Mouse (Mus musculus): ENCODE data around the gene Zbp1. TPM values are rescaled to one million over a fixed set of nuclear protein-coding genes. Genes with fewer than 3 reads are reported as not detected.

Gene Zbp1
- polyA plus RNA-seq, 1 experiment from 2014 or later: not detected

DNA sequence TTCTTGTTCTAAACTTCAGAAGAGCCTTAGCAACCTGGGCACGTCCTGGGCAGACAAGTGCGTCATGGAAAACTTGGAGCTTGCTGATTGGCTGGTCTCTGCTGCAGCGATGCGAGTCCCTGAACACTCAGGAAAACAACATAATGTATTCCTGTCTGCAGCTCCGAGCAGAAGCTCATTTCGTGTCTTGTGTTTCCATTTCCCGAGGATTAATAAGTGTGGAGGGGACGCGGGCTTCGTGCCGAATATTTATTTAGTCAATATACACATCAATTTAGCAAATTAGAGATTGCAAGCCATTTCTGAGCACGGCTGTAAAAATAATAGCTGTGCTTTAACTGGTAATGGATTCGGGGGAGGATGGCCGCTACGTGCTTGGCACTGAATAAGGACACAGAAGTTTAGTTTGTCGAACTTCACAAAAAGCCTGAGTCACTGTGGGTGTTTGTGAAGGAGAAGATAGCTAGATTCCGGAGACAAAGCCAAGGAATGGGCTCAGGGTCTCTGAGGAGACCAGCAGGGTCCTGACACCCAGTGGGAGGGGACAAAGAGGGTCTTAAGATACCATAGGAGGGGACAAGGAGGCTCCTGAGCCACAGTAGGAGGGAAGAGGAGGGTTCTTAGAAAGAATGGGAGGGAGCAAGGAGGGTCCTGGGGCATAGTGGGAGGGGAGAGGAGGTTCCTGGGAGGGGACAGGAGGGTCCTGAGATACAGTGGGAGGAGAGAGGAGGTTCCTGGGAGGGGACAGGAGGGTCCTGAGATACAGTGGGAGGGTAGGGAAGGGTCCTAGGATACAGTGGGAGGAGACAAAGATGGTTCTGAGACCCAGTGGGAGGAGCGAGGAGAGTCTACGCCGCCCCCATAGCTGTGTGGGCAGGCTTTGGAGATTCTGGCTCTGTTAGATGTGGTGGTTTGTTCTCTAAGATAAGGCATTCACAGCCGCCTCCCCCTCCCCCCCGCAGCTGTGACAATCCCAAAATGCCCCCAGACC is 44.9 kb downstream of the Zbp1 start:
- Histone ChIP-seq H3K4me1 (replicated peaks; ENCODE audit: control insufficient read depth, insufficient read depth, low read length) (peaks cover 17% of the 10 kb centered on the region), H3K4me2 (replicated peaks; ENCODE audit: low read depth, low read length) (peak overlapping the region; percentile 6), H3K9me3 (ENCODE audit: control insufficient read depth, low read length) (no peaks in the 10 kb centered on the region), H3K27me3 (ENCODE audit: control insufficient read depth, insufficient read depth, low read length) (no peaks in the 10 kb centered on the region; the same call in 1 of the 2 replicates), H3K9ac (ENCODE audit: low read depth, low read length) (peak overlapping the region; percentile 25; the same call in 1 of the 2 replicates), H3K36me3 (ENCODE audit: control insufficient read depth, insufficient read depth, low read length) (no peaks in the 10 kb centered on the region), H3K27ac (ENCODE audit: low read depth, low read length) (peak overlapping the region; percentile 85), H3K4me3 (ENCODE audit: low read depth, low read length) (peak overlapping the region; percentile 0; the same call in 1 of the 2 replicates)
- ATAC-seq (ENCODE audit: low FRiP score): peak; percentile 83
- DNase-seq (ENCODE audit: low spot score): peak; percentile 82
- 2% methylated on average over 22 of the region's 22 CpGs for WGBS

GRCm38 (mm10) chr2:173173008-173173407 is 45.7 kb downstream of the Zbp1 start:
- peaks cover 17% of the 10 kb centered on the region for H3K4me1 ChIP-seq (replicated peaks; ENCODE audit: control insufficient read depth, insufficient read depth, low read length)
- H3K27ac ChIP-seq (ENCODE audit: low read depth, low read length): peak overlapping the region; percentile 85
- 0% methylated on average over 2 of the region's 2 CpGs for WGBS
- H3K4me3 ChIP-seq (ENCODE audit: low read depth, low read length): no peak overlapping the region
- no peaks in the 10 kb centered on the region for H3K36me3 ChIP-seq (ENCODE audit: control insufficient read depth, insufficient read depth, low read length)
- H3K4me2 ChIP-seq (replicated peaks; ENCODE audit: low read depth, low read length): peak overlapping the region; percentile 6; the same call in 1 of the 2 replicates
- DNase-seq (ENCODE audit: low spot score): peak; percentile 86
- H3K27me3 ChIP-seq (ENCODE audit: control insufficient read depth, insufficient read depth, low read length): no peaks in the 10 kb centered on the region; the same call in 1 of the 2 replicates
- ATAC-seq (ENCODE audit: low FRiP score): peak; percentile 78
- no peaks in the 10 kb centered on the region for H3K9me3 ChIP-seq (ENCODE audit: control insufficient read depth, low read length)
- H3K9ac ChIP-seq (ENCODE audit: low read depth, low read length): no peak overlapping the region

GRCm38 (mm10) chr2:173172386-173172785 is 46.3 kb downstream of the Zbp1 start:
- H3K36me3 ChIP-seq (ENCODE audit: control insufficient read depth, insufficient read depth, low read length): no peaks in the 10 kb centered on the region
- WGBS: 81% methylated on average over 1 of the region's 1 CpGs
- H3K9me3 ChIP-seq (ENCODE audit: control insufficient read depth, low read length): no peaks in the 10 kb centered on the region
- H3K27ac ChIP-seq (ENCODE audit: low read depth, low read length): peak overlapping the region; percentile 85
- no peaks in the 10 kb centered on the region; the same call in 1 of the 2 replicates for H3K27me3 ChIP-seq (ENCODE audit: control insufficient read depth, insufficient read depth, low read length)
- ATAC-seq (ENCODE audit: low FRiP score) (no peak), DNase-seq (ENCODE audit: low spot score) (no peak)
- no peak overlapping the region for H3K4me3 ChIP-seq (ENCODE audit: low read depth, low read length)
- no peak overlapping the region for H3K4me2 ChIP-seq (replicated peaks; ENCODE audit: low read depth, low read length)
- no peak overlapping the region for H3K9ac ChIP-seq (ENCODE audit: low read depth, low read length)
- peaks cover 17% of the 10 kb centered on the region for H3K4me1 ChIP-seq (replicated peaks; ENCODE audit: control insufficient read depth, insufficient read depth, low read length)

DNA sequence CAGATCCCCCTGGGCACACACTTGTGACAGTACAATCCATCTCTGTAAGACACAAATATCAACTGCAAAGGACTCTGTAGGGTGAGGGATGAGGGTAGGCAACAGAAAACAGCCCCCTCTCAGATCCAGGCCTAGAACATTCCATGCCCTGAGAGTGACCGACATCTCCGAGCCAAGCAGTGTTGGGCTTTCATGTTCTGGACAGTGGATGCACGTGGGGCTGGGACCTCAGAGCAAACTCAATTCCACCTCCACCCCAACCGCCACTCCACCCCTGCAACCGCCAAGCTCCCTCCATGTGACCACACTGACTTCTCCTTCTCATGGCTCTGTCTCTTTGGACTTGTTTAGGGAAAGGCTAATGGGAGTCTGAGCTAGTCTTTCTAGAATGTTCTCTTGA is 46.8 kb downstream of the Zbp1 start:
- DNase-seq (ENCODE audit: low spot score) (no peak), ATAC-seq (ENCODE audit: low FRiP score) (no peak)
- 67% methylated on average over 5 of the region's 5 CpGs for WGBS
- Histone ChIP-seq H3K9me3 (ENCODE audit: control insufficient read depth, low read length) (no peaks in the 10 kb centered on the region), H3K4me3 (ENCODE audit: low read depth, low read length) (no peak overlapping the region), H3K27me3 (ENCODE audit: control insufficient read depth, insufficient read depth, low read length) (no peaks in the 10 kb centered on the region), H3K4me2 (replicated peaks; ENCODE audit: low read depth, low read length) (peak overlapping the region; percentile 34), H3K27ac (ENCODE audit: low read depth, low read length) (peak overlapping the region; percentile 85), H3K36me3 (ENCODE audit: control insufficient read depth, insufficient read depth, low read length) (no peaks in the 10 kb centered on the region), H3K9ac (ENCODE audit: low read depth, low read length) (no peak overlapping the region), H3K4me1 (replicated peaks; ENCODE audit: control insufficient read depth, insufficient read depth, low read length) (peaks cover 17% of the 10 kb centered on the region)

DNA sequence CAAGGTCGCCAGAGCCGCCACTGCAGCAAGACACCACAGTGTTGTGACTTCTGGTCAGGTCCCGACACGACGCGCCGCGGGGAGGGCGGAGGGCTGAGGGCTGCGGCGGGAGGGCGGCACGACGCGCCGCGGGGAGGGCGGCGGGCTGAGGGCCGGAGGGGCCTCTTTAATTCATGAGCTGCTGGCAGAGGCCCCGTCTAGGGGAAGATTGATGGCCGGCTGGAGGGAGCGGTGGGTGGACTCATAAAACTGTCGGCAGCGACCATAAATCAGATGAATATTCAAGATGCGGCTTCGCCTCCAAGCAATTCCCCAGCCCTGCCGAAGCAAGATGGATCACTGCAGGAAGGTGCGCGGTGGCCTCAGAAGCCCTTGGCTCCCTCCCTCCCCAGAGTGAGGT is 47.3 kb downstream of the Zbp1 start:
- 0 out of 2 replicates have a peak overlapping the region, but pooled peaks have one; percentile 16 for H3K9ac ChIP-seq (ENCODE audit: low read depth, low read length)
- DNase-seq (ENCODE audit: low spot score) (peak; percentile 81), ATAC-seq (ENCODE audit: low FRiP score) (peak; percentile 60)
- peak overlapping the region; percentile 85 for H3K27ac ChIP-seq (ENCODE audit: low read depth, low read length)
- peak overlapping the region; percentile 34 for H3K4me2 ChIP-seq (replicated peaks; ENCODE audit: low read depth, low read length)
- WGBS: 1% methylated on average over 30 of the region's 30 CpGs
- no peaks in the 10 kb centered on the region for H3K36me3 ChIP-seq (ENCODE audit: control insufficient read depth, insufficient read depth, low read length)
- H3K27me3 ChIP-seq (ENCODE audit: control insufficient read depth, insufficient read depth, low read length): no peaks in the 10 kb centered on the region
- H3K9me3 ChIP-seq (ENCODE audit: control insufficient read depth, low read length): no peaks in the 10 kb centered on the region
- H3K4me1 ChIP-seq (replicated peaks; ENCODE audit: control insufficient read depth, insufficient read depth, low read length): peaks cover 17% of the 10 kb centered on the region
- H3K4me3 ChIP-seq (ENCODE audit: low read depth, low read length): no peak overlapping the region; the same call in 1 of the 2 replicates

DNA sequence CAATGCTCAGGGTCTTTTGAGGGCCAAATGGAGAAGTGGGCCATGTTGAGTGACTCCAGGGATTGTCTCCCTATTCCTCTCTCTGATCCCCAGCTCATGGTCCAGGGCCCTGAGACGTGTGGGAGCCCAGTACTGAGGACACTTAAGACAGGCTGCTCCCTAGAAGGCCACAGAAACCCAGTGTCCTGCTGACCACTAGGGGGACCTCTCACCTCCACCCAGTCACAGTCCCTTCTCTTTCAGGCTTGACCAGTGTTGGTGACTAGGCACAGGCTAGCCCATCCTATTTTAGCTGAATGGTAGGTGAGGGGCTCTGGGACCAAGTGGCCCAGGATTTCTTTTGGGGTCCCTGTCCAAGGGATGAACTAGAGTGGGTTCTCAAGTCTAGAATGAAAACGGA is 48.0 kb downstream of the Zbp1 start:
- H3K4me1 ChIP-seq (replicated peaks; ENCODE audit: control insufficient read depth, insufficient read depth, low read length): peaks cover 17% of the 10 kb centered on the region

DNA sequence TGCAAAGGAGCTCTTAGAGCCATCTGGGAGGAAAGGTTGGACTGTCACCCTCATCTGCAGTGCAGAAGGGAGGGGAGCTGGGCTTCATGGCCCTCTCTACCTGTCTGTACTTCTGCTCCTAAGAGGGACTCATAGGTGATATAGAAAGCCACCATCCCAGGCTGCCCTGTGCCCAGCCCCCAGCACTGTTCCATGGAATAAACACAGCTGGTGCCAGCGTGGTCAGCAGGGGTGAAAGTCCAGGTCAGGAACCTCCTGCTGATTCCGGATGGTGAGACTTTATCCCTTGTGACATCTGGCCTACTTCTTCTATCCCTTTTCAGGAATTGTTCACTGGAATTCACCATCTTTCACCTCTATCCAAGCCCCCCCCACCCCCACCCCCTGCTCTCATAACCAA is 48.6 kb downstream of the Zbp1 start:
- H3K36me3 ChIP-seq (ENCODE audit: control insufficient read depth, insufficient read depth, low read length): no peaks in the 10 kb centered on the region

More for the DNA sequence above, 48.0 kb downstream of the Zbp1 start:
- ATAC-seq (ENCODE audit: low FRiP score): no peak
- Histone ChIP-seq H3K27ac (ENCODE audit: low read depth, low read length) (peak overlapping the region; percentile 85; the same call in 1 of the 2 replicates), H3K36me3 (ENCODE audit: control insufficient read depth, insufficient read depth, low read length) (no peaks in the 10 kb centered on the region), H3K27me3 (ENCODE audit: control insufficient read depth, insufficient read depth, low read length) (no peaks in the 10 kb centered on the region), H3K9me3 (ENCODE audit: control insufficient read depth, low read length) (no peaks in the 10 kb centered on the region), H3K4me3 (ENCODE audit: low read depth, low read length) (no peak overlapping the region), H3K4me2 (replicated peaks; ENCODE audit: low read depth, low read length) (no peak overlapping the region), H3K9ac (ENCODE audit: low read depth, low read length) (no peak overlapping the region)
- DNase-seq (ENCODE audit: low spot score): no peak
- WGBS: 58% methylated on average over 2 of the region's 2 CpGs

DNA sequence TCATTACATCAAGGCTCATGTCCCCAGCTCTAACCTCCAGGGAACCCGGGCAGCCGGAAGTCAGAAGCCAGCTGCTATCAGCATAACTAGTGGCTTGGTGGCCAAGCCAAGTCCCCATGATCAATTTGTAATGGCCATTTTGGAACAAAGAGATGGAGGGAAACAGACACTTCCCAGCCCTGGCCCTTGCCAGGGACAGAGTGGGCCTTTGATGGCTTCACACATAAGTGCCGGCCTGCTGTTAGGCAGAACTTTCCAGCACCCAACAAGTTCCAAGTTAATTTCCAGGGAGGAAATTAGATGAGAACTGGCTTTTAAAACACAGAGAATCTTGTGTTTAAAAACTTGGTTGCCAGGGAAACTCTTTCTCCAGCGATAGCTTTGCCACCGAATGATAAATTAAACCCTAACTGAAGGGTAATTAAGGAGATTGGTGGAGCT is 50.3 kb downstream of the Zbp1 start:
- no peak overlapping the region for H3K27ac ChIP-seq (ENCODE audit: low read depth, low read length)
- no peak overlapping the region for H3K4me3 ChIP-seq (ENCODE audit: low read depth, low read length)
- no peaks in the 10 kb centered on the region for H3K36me3 ChIP-seq (ENCODE audit: control insufficient read depth, insufficient read depth, low read length)
- WGBS: 63% methylated on average over 5 of the region's 5 CpGs
- no peak overlapping the region for H3K4me2 ChIP-seq (replicated peaks; ENCODE audit: low read depth, low read length)
- no peak overlapping the region for H3K9ac ChIP-seq (ENCODE audit: low read depth, low read length)
- ATAC-seq (ENCODE audit: low FRiP score) (no peak), DNase-seq (ENCODE audit: low spot score) (no peak)
- H3K4me1 ChIP-seq (replicated peaks; ENCODE audit: control insufficient read depth, insufficient read depth, low read length): peaks cover 11% of the 10 kb centered on the region
- no peaks in the 10 kb centered on the region for H3K9me3 ChIP-seq (ENCODE audit: control insufficient read depth, low read length)
- no peaks in the 10 kb centered on the region for H3K27me3 ChIP-seq (ENCODE audit: control insufficient read depth, insufficient read depth, low read length)

More for the DNA sequence above, 48.6 kb downstream of the Zbp1 start:
- H3K4me3 ChIP-seq (ENCODE audit: low read depth, low read length): no peak overlapping the region
- H3K4me2 ChIP-seq (replicated peaks; ENCODE audit: low read depth, low read length): no peak overlapping the region
- 86% methylated on average over 2 of the region's 2 CpGs for whole genome bisulfite sequencing
- no peaks in the 10 kb centered on the region for H3K9me3 ChIP-seq (ENCODE audit: control insufficient read depth, low read length)
- no peak overlapping the region for H3K27ac ChIP-seq (ENCODE audit: low read depth, low read length)
- ATAC-seq (ENCODE audit: low FRiP score): no peak
- H3K9ac ChIP-seq (ENCODE audit: low read depth, low read length): no peak overlapping the region
- no peak for DNase-seq (ENCODE audit: low spot score)
- H3K4me1 ChIP-seq (replicated peaks; ENCODE audit: control insufficient read depth, insufficient read depth, low read length): peaks cover 17% of the 10 kb centered on the region
- H3K27me3 ChIP-seq (ENCODE audit: control insufficient read depth, insufficient read depth, low read length): no peaks in the 10 kb centered on the region
